Mouse (Mus musculus): ENCODE data around the gene Ldha. TPM values are rescaled to one million over a fixed set of nuclear protein-coding genes. Genes with fewer than 3 reads are reported as not detected.

The Ldha gene
- polyA plus RNA-seq, 1 experiment, result 1,649 TPM

DNA sequence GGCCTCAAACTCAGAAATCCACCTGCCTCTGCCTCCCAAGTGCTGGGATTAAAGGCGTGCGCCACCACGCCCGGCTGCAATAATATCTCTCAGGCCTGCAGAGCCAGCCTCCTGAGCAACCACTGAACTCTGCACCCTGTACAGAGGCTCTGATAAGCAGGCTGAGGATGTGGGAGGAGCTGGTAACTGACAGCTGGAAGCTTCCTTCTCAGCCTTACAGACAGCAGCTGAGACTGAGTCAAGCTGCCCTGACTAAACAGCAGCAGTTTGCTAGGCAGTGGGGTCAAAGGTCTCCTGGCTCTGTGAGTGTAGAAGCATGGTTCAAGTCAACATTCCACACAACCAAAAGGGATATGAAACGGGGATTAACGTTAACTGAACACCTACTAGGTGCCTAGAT, 8.0 kb upstream of the Ldha start:
- peak overlapping the region; percentile 98 for H3K27ac ChIP-seq (ENCODE audit: insufficient read depth, low read depth, low read length)
- no peaks in the 10 kb centered on the region for H3K36me3 ChIP-seq (ENCODE audit: control insufficient read depth, insufficient read depth, low read length)
- no peak overlapping the region for H3K4me3 ChIP-seq (ENCODE audit: low read depth, low read length)
- 17% methylated on average over 6 of the region's 6 CpGs for WGBS
- peak; percentile 19; the same call in 1 of the 2 replicates for TF ChIP-seq POLR2A (IDR thresholded peaks at IDR 0.05; ENCODE audit: low read depth, low read length)
- TF ChIP-seq CTCF (IDR thresholded peaks at IDR 0.05; ENCODE audit: extremely low read depth, insufficient read length, insufficient replicate concordance, low read depth, low read length), result no peak
- no peaks in the 10 kb centered on the region for H3K27me3 ChIP-seq (ENCODE audit: control insufficient read depth, insufficient read depth, low read length)
- peaks cover 48% of the 10 kb centered on the region for H3K4me1 ChIP-seq (ENCODE audit: control insufficient read depth, insufficient read depth, insufficient read length, low read length)

DNA sequence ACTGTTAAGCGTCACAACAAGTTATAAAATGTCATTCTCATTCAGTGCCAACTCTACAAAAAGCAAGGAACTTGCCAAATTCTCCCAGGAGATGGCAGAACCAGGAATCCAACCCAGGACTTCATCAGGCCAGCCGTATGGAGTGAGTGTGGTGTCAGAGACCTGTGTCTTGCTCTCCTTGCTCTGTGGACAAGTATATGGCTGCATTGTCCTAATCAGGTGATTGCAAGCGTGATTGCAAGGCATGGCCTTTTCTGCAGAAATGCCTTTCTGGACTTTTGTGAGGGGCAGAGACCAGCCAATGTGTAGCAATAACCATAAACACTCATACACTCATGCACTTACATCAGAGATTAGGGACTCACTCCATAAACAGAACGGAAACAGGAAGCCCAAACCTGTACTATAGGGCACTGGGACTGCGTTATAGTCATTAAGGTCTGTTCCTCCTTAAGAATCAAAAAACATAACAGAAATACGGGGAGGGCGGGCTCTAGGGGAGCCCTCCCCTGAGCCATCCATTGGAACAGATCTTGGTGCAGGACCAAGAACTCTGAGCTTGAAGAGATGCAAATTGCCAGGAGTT, 7.5 kb upstream of the Ldha start:
- Histone ChIP-seq H3K36me3 (ENCODE audit: control insufficient read depth, insufficient read depth, low read length) (no peaks in the 10 kb centered on the region), H3K27ac (ENCODE audit: insufficient read depth, low read depth, low read length) (peak overlapping the region; percentile 98), H3K4me1 (ENCODE audit: control insufficient read depth, insufficient read depth, insufficient read length, low read length) (peaks cover 52% of the 10 kb centered on the region)

DNA sequence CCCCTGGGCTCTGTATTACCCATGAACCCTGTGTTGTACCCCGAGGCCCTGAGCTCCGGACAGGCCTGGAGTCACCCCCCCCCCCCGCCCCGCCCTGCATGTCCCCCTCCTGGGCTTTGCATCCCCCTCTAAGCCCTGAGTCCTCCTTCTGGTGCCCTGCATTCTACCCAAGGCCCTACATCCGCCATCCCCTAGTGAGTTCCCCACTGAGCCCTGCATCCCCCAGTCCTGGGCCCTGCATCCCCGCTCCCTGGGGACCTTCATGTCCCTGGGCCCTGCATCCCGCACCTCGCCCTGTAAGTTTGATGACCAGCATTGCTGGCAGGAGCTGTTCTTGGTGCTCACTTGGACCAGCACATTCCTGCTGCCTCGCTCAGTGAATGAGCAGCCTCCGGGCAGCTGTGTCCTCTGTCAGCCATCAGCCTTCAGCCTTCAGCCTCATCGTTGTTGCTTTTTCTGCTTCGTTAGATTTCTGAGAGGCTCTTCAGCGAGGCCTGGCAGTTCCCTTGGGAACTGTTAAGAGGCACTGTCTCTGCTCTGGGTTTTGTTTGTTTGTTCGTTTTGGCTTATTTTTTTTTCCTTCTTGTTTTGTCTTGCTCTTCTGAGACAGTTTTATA, 6.2 kb upstream of the Ldha start:
- Histone ChIP-seq H3K36me3 (ENCODE audit: control insufficient read depth, insufficient read depth, low read length) (no peaks in the 10 kb centered on the region), H3K4me3 (ENCODE audit: low read depth, low read length) (no peak overlapping the region), H3K4me1 (ENCODE audit: control insufficient read depth, insufficient read depth, insufficient read length, low read length) (peaks cover 52% of the 10 kb centered on the region), H3K27me3 (ENCODE audit: control insufficient read depth, insufficient read depth, low read length) (no peaks in the 10 kb centered on the region), H3K27ac (ENCODE audit: insufficient read depth, low read depth, low read length) (no peak overlapping the region)
- 77% methylated on average over 14 of the region's 14 CpGs for WGBS
- TF ChIP-seq CTCF (IDR thresholded peaks at IDR 0.05; ENCODE audit: extremely low read depth, insufficient read length, insufficient replicate concordance, low read depth, low read length) (no peak), POLR2A (IDR thresholded peaks at IDR 0.05; ENCODE audit: low read depth, low read length) (no peak)

More for the DNA sequence above, 7.5 kb upstream of the Ldha start:
- Histone ChIP-seq H3K27me3 (ENCODE audit: control insufficient read depth, insufficient read depth, low read length) (no peaks in the 10 kb centered on the region), H3K4me3 (ENCODE audit: low read depth, low read length) (no peak overlapping the region)
- TF ChIP-seq POLR2A (IDR thresholded peaks at IDR 0.05; ENCODE audit: low read depth, low read length) (no peak), CTCF (IDR thresholded peaks at IDR 0.05; ENCODE audit: extremely low read depth, insufficient read length, insufficient replicate concordance, low read depth, low read length) (no peak)
- WGBS, result 24% methylated on average over 7 of the region's 7 CpGs

DNA sequence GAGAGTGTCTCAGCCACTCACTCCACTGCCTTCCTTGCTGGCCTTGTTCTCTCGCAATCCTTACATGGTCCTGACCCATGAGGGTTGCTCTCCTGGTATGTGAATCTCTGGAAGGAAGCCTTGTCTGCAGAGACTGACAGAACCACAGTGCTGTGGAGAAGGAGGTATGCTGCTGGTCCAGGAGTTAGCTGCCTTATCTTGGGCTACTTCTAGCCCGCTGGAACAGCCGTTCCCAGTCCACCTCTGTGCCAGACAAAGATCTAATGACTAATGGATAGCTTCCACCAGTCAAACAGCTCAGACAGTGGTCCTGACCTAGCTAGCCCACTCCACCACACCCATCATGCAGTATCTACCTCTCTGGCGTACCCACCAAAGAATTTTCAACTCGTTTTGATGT, 4.9 kb upstream of the Ldha start:
- WGBS, result 83% methylated on average over 5 of the region's 5 CpGs
- TF ChIP-seq CTCF (IDR thresholded peaks at IDR 0.05; ENCODE audit: extremely low read depth, insufficient read length, insufficient replicate concordance, low read depth, low read length) (no peak), POLR2A (IDR thresholded peaks at IDR 0.05; ENCODE audit: low read depth, low read length) (no peak)
- Histone ChIP-seq H3K27ac (ENCODE audit: insufficient read depth, low read depth, low read length) (no peak overlapping the region; the same call in 1 of the 2 replicates), H3K4me3 (ENCODE audit: low read depth, low read length) (no peak overlapping the region), H3K36me3 (ENCODE audit: control insufficient read depth, insufficient read depth, low read length) (no peaks in the 10 kb centered on the region), H3K4me1 (ENCODE audit: control insufficient read depth, insufficient read depth, insufficient read length, low read length) (peaks cover 57% of the 10 kb centered on the region), H3K27me3 (ENCODE audit: control insufficient read depth, insufficient read depth, low read length) (no peaks in the 10 kb centered on the region)

DNA sequence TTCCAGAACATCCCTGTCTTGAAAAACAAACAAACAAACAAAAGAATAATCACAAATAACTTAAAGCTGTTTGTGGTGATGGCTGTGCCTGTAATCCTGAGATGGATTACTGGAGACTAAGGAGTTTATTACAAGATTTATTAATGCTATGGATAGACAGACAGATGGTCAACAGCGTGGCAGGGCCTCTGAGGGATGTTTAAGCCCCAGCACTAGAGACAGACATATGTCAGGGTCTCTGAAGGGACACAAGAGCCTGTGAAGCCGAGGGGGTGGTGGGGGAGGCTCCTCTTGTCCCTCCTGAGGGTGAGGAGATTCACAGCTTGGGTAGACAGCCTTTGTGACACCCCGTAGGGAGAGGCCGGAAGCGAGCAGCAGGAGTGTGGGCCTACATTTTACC, 4.2 kb upstream of the Ldha start:
- Histone ChIP-seq H3K27ac (ENCODE audit: insufficient read depth, low read depth, low read length) (no peak overlapping the region), H3K4me3 (ENCODE audit: low read depth, low read length) (no peak overlapping the region), H3K36me3 (ENCODE audit: control insufficient read depth, insufficient read depth, low read length) (no peaks in the 10 kb centered on the region), H3K27me3 (ENCODE audit: control insufficient read depth, insufficient read depth, low read length) (no peaks in the 10 kb centered on the region), H3K4me1 (ENCODE audit: control insufficient read depth, insufficient read depth, insufficient read length, low read length) (peaks cover 56% of the 10 kb centered on the region)
- no peak for TF ChIP-seq POLR2A (IDR thresholded peaks at IDR 0.05; ENCODE audit: low read depth, low read length)
- no peak for TF ChIP-seq CTCF (IDR thresholded peaks at IDR 0.05; ENCODE audit: extremely low read depth, insufficient read length, insufficient replicate concordance, low read depth, low read length)
- WGBS, result 88% methylated on average over 5 of the region's 5 CpGs

DNA sequence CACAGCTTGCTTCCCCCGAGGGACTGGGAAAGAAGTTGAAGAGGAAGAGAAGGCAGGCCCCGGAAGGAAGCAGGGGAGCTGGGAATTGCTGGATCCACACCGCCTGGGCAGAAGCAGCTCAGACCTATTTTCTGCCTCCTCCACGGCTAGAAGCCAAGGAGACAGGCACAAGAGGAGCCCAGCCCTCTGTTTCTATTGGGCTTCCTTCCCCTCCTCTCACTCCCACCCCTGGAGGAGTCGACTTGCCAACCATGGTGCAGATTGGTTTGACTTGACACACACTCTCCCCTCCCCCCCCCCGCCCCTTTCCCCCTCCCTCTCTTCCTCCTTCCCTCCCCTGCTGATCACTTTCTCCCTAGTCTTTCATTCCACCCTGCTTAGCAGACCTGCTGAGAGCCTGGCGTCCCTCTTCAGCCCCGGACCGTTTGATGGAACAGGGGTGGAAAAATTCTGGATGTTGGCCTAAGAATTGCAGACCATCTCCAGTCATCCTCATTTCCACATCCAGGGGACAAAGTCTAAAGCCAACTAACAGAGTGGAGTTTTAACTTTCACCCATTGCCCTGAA, 3.1 kb upstream of the Ldha start:
- peak overlapping the region; percentile 32 for H3K4me3 ChIP-seq (ENCODE audit: low read depth, low read length)

DNA sequence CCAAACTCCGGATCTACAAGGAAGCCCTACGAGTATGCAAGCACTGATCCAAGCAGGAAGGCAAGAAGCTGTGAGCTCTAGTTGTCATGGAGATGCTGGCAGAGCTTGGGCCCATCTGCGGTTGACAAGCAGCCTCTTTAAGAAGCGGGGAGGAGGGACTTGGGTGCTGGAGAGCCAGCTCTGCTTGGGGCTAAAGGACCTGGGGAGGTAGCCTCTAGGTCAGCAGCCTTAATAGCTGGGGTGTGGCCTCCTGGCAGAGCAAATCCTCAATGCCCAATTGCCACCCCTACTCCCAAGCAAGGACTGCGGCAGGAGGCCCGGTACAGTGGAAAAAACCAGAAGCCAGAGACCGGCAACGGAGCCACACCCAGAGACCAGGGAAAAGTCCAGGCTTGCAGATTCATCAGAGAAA, 2.4 kb upstream of the Ldha start:
- Histone ChIP-seq H3K4me1 (ENCODE audit: control insufficient read depth, insufficient read depth, insufficient read length, low read length) (peaks cover 56% of the 10 kb centered on the region), H3K36me3 (ENCODE audit: control insufficient read depth, insufficient read depth, low read length) (no peaks in the 10 kb centered on the region), H3K4me3 (ENCODE audit: low read depth, low read length) (peak overlapping the region; percentile 14), H3K27me3 (ENCODE audit: control insufficient read depth, insufficient read depth, low read length) (no peaks in the 10 kb centered on the region), H3K27ac (ENCODE audit: insufficient read depth, low read depth, low read length) (peak overlapping the region; percentile 99)
- 2% methylated on average over 8 of the region's 8 CpGs for WGBS
- peak; percentile 46; the same call in 1 of the 2 replicates for TF ChIP-seq POLR2A (IDR thresholded peaks at IDR 0.05; ENCODE audit: low read depth, low read length)
- no peak for TF ChIP-seq CTCF (IDR thresholded peaks at IDR 0.05; ENCODE audit: extremely low read depth, insufficient read length, insufficient replicate concordance, low read depth, low read length)

More for the DNA sequence above, 3.1 kb upstream of the Ldha start:
- Histone ChIP-seq H3K27me3 (ENCODE audit: control insufficient read depth, insufficient read depth, low read length) (no peaks in the 10 kb centered on the region), H3K27ac (ENCODE audit: insufficient read depth, low read depth, low read length) (peak overlapping the region; percentile 99), H3K4me1 (ENCODE audit: control insufficient read depth, insufficient read depth, insufficient read length, low read length) (peaks cover 55% of the 10 kb centered on the region), H3K36me3 (ENCODE audit: control insufficient read depth, insufficient read depth, low read length) (no peaks in the 10 kb centered on the region)
- TF ChIP-seq POLR2A (IDR thresholded peaks at IDR 0.05; ENCODE audit: low read depth, low read length) (0 out of 2 replicates have a peak, but pooled peaks have one; percentile 27), CTCF (IDR thresholded peaks at IDR 0.05; ENCODE audit: extremely low read depth, insufficient read length, insufficient replicate concordance, low read depth, low read length) (no peak)
- WGBS, result 7% methylated on average over 8 of the region's 9 CpGs
